Mouse (Mus musculus) forebrain, embryonic 11.5 days (tissue): Measurements from ENCODE around the gene Alkbh3. TPM values are rescaled to one million over a fixed set of nuclear protein-coding genes. Genes with fewer than 3 reads are reported as not detected.
A peak's percentile ranks its signal among the peaks of the same experiment; 100 is the strongest.

Experiments
- ATAC-seq: fragments of 200-750 bp; cut with Nextera tagmentation; replicated peaks from 2 replicates; pipeline ENCODE4 v1.8.0; 2017; ENCODE audit warnings: moderate TSS enrichment; ENCODE audit not compliant: low FRiP score
- DNase-seq: peaks from one replicate; pipeline ENCODE4 v3.0.0-alpha.2; 2017; ENCODE audit warnings: low spot score
- H3K27ac ChIP-seq: fragments of 300-500 bp; sonication (generic); 2 replicates; pipeline ENCODE4 v1.5.1; 2014; ENCODE audit warnings: low read depth, low read length
- H3K27me3 ChIP-seq: fragments of 300-500 bp; sonication (generic); 2 replicates; pipeline ENCODE4 v1.6.1; 2014; ENCODE audit warnings: mild to moderate bottlenecking, low read length, mixed read lengths; ENCODE audit not compliant: control insufficient read depth, insufficient read depth
- H3K36me3 ChIP-seq: fragments of 300-500 bp; sonication (generic); 2 replicates; pipeline ENCODE4 v1.6.1; 2014; ENCODE audit warnings: mild to moderate bottlenecking, low read length, moderate library complexity, mixed read lengths; ENCODE audit not compliant: control insufficient read depth, insufficient read depth
- H3K4me1 ChIP-seq: fragments of 300-500 bp; sonication (generic); replicated peaks from 2 replicates; pipeline ENCODE4 v1.6.1; 2014; ENCODE audit warnings: low read length, mixed read lengths; ENCODE audit not compliant: control insufficient read depth, insufficient read depth
- H3K4me2 ChIP-seq: fragments of 300-500 bp; sonication (generic); 2 replicates; pipeline ENCODE4 v1.6.1; 2014; ENCODE audit warnings: low read depth, mild to moderate bottlenecking, low read length, moderate library complexity, mixed read lengths; ENCODE audit not compliant: severe bottlenecking
- H3K4me3 ChIP-seq: fragments of 300-500 bp; sonication (generic); 2 replicates; pipeline ENCODE4 v1.5.1; 2014; ENCODE audit warnings: low read depth, low read length
- H3K9ac ChIP-seq: fragments of 300-500 bp; sonication (generic); 2 replicates; pipeline ENCODE4 v1.6.1; 2014; ENCODE audit warnings: low read length
- H3K9me3 ChIP-seq: fragments of 300-500 bp; sonication (generic); 2 replicates; pipeline ENCODE4 v1.6.1; 2016; ENCODE audit warnings: low read length, mixed read lengths; ENCODE audit not compliant: control insufficient read depth
- WGBS: fragments of 180-500 bp; shearing (Covaris S2); extraction: QIAGEN DNeasy Blood & Tissue Kit; methylation state at CpG from one replicate; pipeline ENCODE4 v1.1.7; 2014; 5-methylcytosine and 5-hydroxymethylcytosine counted together
- polyA plus RNA-seq: library from polyadenylated mRNA; unstranded; fragments of >200 nt; fragmentation: Nextera tagmentation; extraction: Ambion mirVana; gene quantifications from 2 replicates; pipeline ENCODE4 v1.2.1, GENCODE M21; 2014

The Alkbh3 gene
- polyA plus RNA-seq, 1 experiment from 2014 or later = 51.9 TPM

- Histone ChIP-seq H3K4me1 (no peaks in the 10 kb centered on the region), H3K4me3 (no peak overlapping the region), H3K4me2 (no peak overlapping the region), H3K36me3 (no peaks in the 10 kb centered on the region; the same call in 1 of the 2 replicates), H3K9me3 (no peaks in the 10 kb centered on the region), H3K27ac (no peak overlapping the region), H3K27me3 (no peaks in the 10 kb centered on the region), H3K9ac (no peak overlapping the region)
- ATAC-seq (peak; percentile 70), DNase-seq (peak; percentile 91)
- WGBS = 4% methylated on average over 2 of the region's 2 CpGs
Observed at GRCm38 (mm10) chr2:94002331-94002730, 8.3 kb downstream of the Alkbh3 start.

DNA sequence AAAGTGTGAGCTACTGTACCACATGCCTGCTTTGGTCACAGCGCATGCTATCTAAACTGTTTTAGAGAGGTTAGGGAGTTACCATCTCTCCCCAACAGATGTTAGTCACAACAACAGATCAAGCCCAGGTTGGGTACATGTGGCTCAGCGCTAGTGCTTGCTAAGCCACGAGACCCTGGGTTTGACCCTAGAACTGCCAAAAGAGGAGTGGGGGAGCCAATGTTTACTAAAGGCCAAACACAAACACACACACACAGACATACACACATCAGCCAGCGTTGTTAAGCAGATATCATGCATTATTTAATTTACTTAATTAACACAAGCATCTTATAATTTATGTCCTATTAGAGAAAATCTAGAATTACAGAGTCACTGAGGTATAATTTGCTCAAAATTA, 8.7 kb downstream of the Alkbh3 start:
- DNase-seq = no peak
- Histone ChIP-seq H3K4me2 (no peak overlapping the region), H3K4me1 (no peaks in the 10 kb centered on the region), H3K4me3 (no peak overlapping the region), H3K9ac (no peak overlapping the region), H3K27me3 (no peaks in the 10 kb centered on the region), H3K27ac (no peak overlapping the region), H3K9me3 (no peaks in the 10 kb centered on the region), H3K36me3 (no peaks in the 10 kb centered on the region; the same call in 1 of the 2 replicates)
- 89% methylated on average over 4 of the region's 4 CpGs for WGBS
- ATAC-seq = peak; percentile 33; the same call in 1 of the 2 replicates

DNA sequence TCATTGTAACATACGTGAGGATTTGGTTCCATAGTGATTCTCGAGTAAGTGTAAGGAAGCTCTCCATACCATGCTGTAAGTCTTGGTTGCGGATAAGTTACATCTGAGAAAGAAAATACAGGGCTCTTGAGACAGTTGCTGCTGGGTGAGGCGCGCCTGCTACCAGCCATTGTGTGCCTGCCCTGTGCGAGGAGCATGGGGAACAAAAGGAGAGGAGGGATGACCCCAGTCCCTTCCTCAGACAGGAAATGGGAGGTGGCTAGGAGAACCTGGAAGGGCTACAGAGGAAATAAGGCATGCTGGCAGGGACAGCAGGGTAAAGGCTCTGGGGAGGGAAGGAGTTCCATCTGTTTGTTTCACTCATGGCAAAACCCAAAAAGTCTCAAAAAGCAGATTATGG, 9.2 kb downstream of the Alkbh3 start:
- 88% methylated on average over 6 of the region's 6 CpGs for WGBS
- H3K4me1 ChIP-seq = no peaks in the 10 kb centered on the region
- DNase-seq = no peak

DNA sequence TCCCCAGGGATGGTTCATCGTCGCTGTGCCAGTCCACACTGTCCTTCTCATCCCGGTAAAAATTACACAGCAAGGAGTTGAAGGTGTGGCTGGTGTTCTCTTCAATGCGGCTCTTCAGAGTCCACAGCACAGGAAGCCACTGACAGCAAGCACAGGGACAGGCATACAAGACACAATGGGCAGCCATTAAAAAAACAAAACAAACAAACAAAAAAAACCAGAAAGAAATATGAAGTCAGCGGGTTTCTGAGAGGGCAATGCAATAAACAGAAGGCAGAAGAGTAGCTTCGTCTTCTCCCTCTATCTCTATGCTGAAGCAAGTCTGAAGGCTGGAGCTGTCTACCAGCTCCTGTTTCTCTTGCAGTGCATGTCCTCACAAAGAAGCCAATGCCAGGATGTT, 14.4 kb downstream of the Alkbh3 start, which contains the start of gene Gm27027:
Gm27027 (minus strand) TSS at position 101 of the 400 bp plus-strand sequence.
- no peak within 1 kb of the TSS for H3K4me3 ChIP-seq
- H3K27me3 ChIP-seq = no peaks in the 10 kb centered on the region
- H3K36me3 ChIP-seq = peaks cover 3% of the 10 kb centered on the region; the same call in 1 of the 2 replicates
- DNase-seq (no peak), ATAC-seq (no peak)
- H3K9ac ChIP-seq = no peak within 1 kb of the TSS
- 93% methylated on average over 6 of the region's 6 CpGs for WGBS
- no peaks in the 10 kb centered on the region for H3K9me3 ChIP-seq
- H3K4me2 ChIP-seq = no peak within 1 kb of the TSS
- H3K4me1 ChIP-seq = peaks cover 6% of the 10 kb centered on the region; the same call in 1 of the 2 replicates
- no peak within 1 kb of the TSS for H3K27ac ChIP-seq

More for the DNA sequence above, 9.2 kb downstream of the Alkbh3 start:
- H3K4me2 ChIP-seq = no peak overlapping the region
- H3K36me3 ChIP-seq = no peaks in the 10 kb centered on the region; the same call in 1 of the 2 replicates
- H3K9me3 ChIP-seq = no peaks in the 10 kb centered on the region
- no peak overlapping the region for H3K9ac ChIP-seq
- H3K27me3 ChIP-seq = no peaks in the 10 kb centered on the region
- H3K27ac ChIP-seq = no peak overlapping the region
- ATAC-seq = no peak
- no peak overlapping the region for H3K4me3 ChIP-seq

- H3K4me1 ChIP-seq = peaks cover 6% of the 10 kb centered on the region; the same call in 1 of the 2 replicates
Observed at GRCm38 (mm10) chr2:93992810-93993209, 17.8 kb downstream of the Alkbh3 start.

DNA sequence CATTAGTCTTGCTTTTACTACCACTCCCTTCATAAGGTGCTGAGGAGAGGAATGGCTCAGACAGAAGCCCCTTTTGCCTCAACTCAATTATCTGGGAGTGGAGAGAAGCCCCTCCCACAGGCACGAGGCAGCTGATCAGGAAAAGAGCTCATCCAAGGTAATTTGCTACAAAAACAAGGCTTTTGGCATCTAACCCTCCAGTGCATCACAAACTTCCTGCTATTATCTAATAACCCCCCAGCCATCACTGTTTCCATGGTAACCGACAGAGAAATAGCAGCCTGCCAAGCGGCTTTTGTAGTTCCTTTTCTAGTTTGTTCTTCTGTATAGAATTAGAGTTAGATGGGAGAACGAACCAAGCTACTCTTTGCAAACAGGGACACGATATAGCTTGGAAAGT, 18.3 kb downstream of the Alkbh3 start:
- Histone ChIP-seq H3K27me3 (no peaks in the 10 kb centered on the region), H3K4me1 (peaks cover 6% of the 10 kb centered on the region; the same call in 1 of the 2 replicates), H3K4me2 (no peak overlapping the region), H3K4me3 (no peak overlapping the region), H3K27ac (peak overlapping the region; percentile 6; the same call in 1 of the 2 replicates), H3K9me3 (no peaks in the 10 kb centered on the region), H3K36me3 (peaks cover 3% of the 10 kb centered on the region; the same call in 1 of the 2 replicates), H3K9ac (no peak overlapping the region)
- WGBS = 46% methylated on average over 5 of the region's 5 CpGs
- 0 out of 2 replicates have a peak, but pooled peaks have one; percentile 7 for ATAC-seq
- DNase-seq = no peak

More at GRCm38 (mm10) chr2:93992810-93993209, 17.8 kb downstream of the Alkbh3 start:
- H3K27me3 ChIP-seq = no peaks in the 10 kb centered on the region
- peaks cover 3% of the 10 kb centered on the region; the same call in 1 of the 2 replicates for H3K36me3 ChIP-seq
- no peak overlapping the region for H3K9ac ChIP-seq
- H3K4me3 ChIP-seq = no peak overlapping the region
- H3K9me3 ChIP-seq = no peaks in the 10 kb centered on the region
- H3K4me2 ChIP-seq = no peak overlapping the region
- DNase-seq (no peak), ATAC-seq (no peak)
- WGBS = 67% methylated on average over 3 of the region's 3 CpGs
- H3K27ac ChIP-seq = peak overlapping the region; percentile 6; the same call in 1 of the 2 replicates

DNA sequence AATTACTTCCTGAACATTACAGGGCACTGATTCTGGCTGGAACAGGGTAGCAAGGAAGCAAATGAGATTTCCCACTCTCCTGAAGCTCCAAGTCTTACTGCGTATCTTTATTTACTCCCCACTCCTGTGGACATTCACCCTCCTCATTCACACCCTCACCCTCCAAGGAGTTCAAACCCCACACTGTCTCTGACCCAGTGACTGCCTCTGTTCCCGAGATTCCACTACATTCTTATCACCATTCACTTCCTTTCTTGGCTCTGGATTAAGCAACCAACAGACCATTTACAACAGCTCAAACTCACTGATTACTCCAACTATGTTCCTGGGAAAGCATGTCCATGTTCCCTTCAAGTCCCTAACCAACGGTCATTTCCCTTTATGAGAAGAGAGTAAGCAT, 19.3 kb downstream of the Alkbh3 start:
- Histone ChIP-seq H3K4me3 (no peak overlapping the region), H3K4me1 (peaks cover 6% of the 10 kb centered on the region; the same call in 1 of the 2 replicates), H3K27ac (no peak overlapping the region), H3K9ac (no peak overlapping the region), H3K4me2 (no peak overlapping the region), H3K36me3 (peaks cover 3% of the 10 kb centered on the region; the same call in 1 of the 2 replicates), H3K27me3 (no peaks in the 10 kb centered on the region), H3K9me3 (no peaks in the 10 kb centered on the region)
- DNase-seq (no peak), ATAC-seq (no peak)
- WGBS = 90% methylated on average over 3 of the region's 3 CpGs

GRCm38 (mm10) chr2:93988440-93988839, 22.2 kb downstream of the Alkbh3 start:
- peaks cover 6% of the 10 kb centered on the region; the same call in 1 of the 2 replicates for H3K4me1 ChIP-seq
- H3K9ac ChIP-seq = no peak overlapping the region
- ATAC-seq (no peak), DNase-seq (no peak)
- no peaks in the 10 kb centered on the region for H3K9me3 ChIP-seq
- 95% methylated on average over 2 of the region's 2 CpGs for WGBS
- no peak overlapping the region for H3K4me3 ChIP-seq
- H3K27me3 ChIP-seq = no peaks in the 10 kb centered on the region
- H3K36me3 ChIP-seq = no peaks in the 10 kb centered on the region; the same call in 1 of the 2 replicates
- no peak overlapping the region for H3K4me2 ChIP-seq
- H3K27ac ChIP-seq = no peak overlapping the region
